Mouse (Mus musculus): Measurements from ENCODE around the gene Fyb.

Fyb gene

GRCm38 (mm10) chr15:6522653-6523167 is at the start of gene Fyb:
TSS of gene Fyb (plus strand) at chr15:6522853.
- no peak for DNase-seq (ENCODE audit: low spot score)

GRCm38 (mm10) chr15:6483561-6483960 is 39.1 kb upstream of the Fyb start:
- no peak for DNase-seq (ENCODE audit: low spot score)

- no peak for DNase-seq (ENCODE audit: low spot score)
Measured at GRCm38 (mm10) chr15:6492386-6492785, 30.3 kb upstream of the Fyb start.

GRCm38 (mm10) chr15:6498396-6499070 is 24.1 kb upstream of the Fyb start:
- DNase-seq (ENCODE audit: low spot score), result no peak

GRCm38 (mm10) chr15:6500787-6501186 is 21.9 kb upstream of the Fyb start:
- DNase-seq (ENCODE audit: low spot score), result peak; percentile 14

- no peak for DNase-seq (ENCODE audit: low spot score)
Measured at GRCm38 (mm10) chr15:6517525-6517924, 5.1 kb upstream of the Fyb start.

GRCm38 (mm10) chr15:6519417-6520255 is 3.0 kb upstream of the Fyb start:
- no peak for DNase-seq (ENCODE audit: low spot score)

- no peak for DNase-seq (ENCODE audit: low spot score)
Measured at GRCm38 (mm10) chr15:6520505-6521155, 2.0 kb upstream of the Fyb start.

- DNase-seq (ENCODE audit: low spot score), result no peak
Measured at GRCm38 (mm10) chr15:6524801-6525200, 2.1 kb downstream of the Fyb start.

GRCm38 (mm10) chr15:6525386-6525785 is 2.7 kb downstream of the Fyb start:
- no peak for DNase-seq (ENCODE audit: low spot score)

- no peak for DNase-seq (ENCODE audit: low spot score)
Measured at GRCm38 (mm10) chr15:6533858-6534343, 11.2 kb downstream of the Fyb start.

GRCm38 (mm10) chr15:6534592-6534991 is 11.9 kb downstream of the Fyb start:
- DNase-seq (ENCODE audit: low spot score), result no peak

GRCm38 (mm10) chr15:6539639-6540338 is 17.1 kb downstream of the Fyb start:
- DNase-seq (ENCODE audit: low spot score), result no peak

GRCm38 (mm10) chr15:6548911-6549310 is 26.3 kb downstream of the Fyb start:
- DNase-seq (ENCODE audit: low spot score), result no peak

GRCm38 (mm10) chr15:6551875-6552274 is 29.2 kb downstream of the Fyb start:
- no peak for DNase-seq (ENCODE audit: low spot score)

- DNase-seq (ENCODE audit: low spot score), result no peak
Measured at GRCm38 (mm10) chr15:6554742-6555141, 32.1 kb downstream of the Fyb start.

GRCm38 (mm10) chr15:6555536-6555935 is 32.9 kb downstream of the Fyb start:
- peak; percentile 17 for DNase-seq (ENCODE audit: low spot score)

- DNase-seq (ENCODE audit: low spot score), result no peak
Measured at GRCm38 (mm10) chr15:6556272-6556671, 33.6 kb downstream of the Fyb start.

- DNase-seq (ENCODE audit: low spot score), result no peak
Measured at GRCm38 (mm10) chr15:6556911-6557310, 34.3 kb downstream of the Fyb start.

- DNase-seq (ENCODE audit: low spot score), result no peak
Measured at GRCm38 (mm10) chr15:6557552-6557951, 34.9 kb downstream of the Fyb start.

- no peak for DNase-seq (ENCODE audit: low spot score)
Measured at GRCm38 (mm10) chr15:6559188-6559587, 36.5 kb downstream of the Fyb start.

GRCm38 (mm10) chr15:6560696-6561095 is 38.0 kb downstream of the Fyb start:
- DNase-seq (ENCODE audit: low spot score), result no peak

All from embryo, embryonic 10.5 days (tissue).